Mouse (Mus musculus) hindbrain, embryonic 16.5 days (tissue): ENCODE measurements at regions not wholly inside any gene's neighbourhood (a gene's known extent, or its start where the extent isn't known, plus 50 kb on each side); places are given as distances from the start of the nearest gene placed in this dataset.
A peak's percentile ranks its signal among the peaks of the same experiment; 100 is the strongest.
"Not testable (repeated sequence)": the region's sequence is repeated elsewhere in the genome, so short reads cannot be mapped to it uniquely, and the experiment has no call there.

Source experiments
- ATAC-seq: fragments of 200-750 bp; cut with Nextera tagmentation; 2 replicates; pipeline ENCODE4 v1.8.0; 2017; ENCODE audit warnings: moderate TSS enrichment, moderate library complexity
- H3K27ac ChIP-seq: fragments of 300-500 bp; sonication (generic); 2 replicates; pipeline ENCODE4 v1.5.1; 2014; ENCODE audit warnings: low read depth, mild to moderate bottlenecking, control low read depth, low read length, moderate library complexity
- H3K27me3 ChIP-seq: fragments of 300-500 bp; sonication (generic); replicated peaks from 2 replicates; pipeline ENCODE4 v1.6.1; 2014; ENCODE audit warnings: low read length; ENCODE audit not compliant: control insufficient read depth, insufficient read depth
- H3K36me3 ChIP-seq: fragments of 300-500 bp; sonication (generic); 2 replicates; pipeline ENCODE4 v1.6.1; 2014; ENCODE audit warnings: mild to moderate bottlenecking, low read length, moderate library complexity, mixed read lengths; ENCODE audit not compliant: control insufficient read depth, insufficient read depth
- H3K4me1 ChIP-seq: fragments of 300-500 bp; sonication (generic); 2 replicates; pipeline ENCODE4 v1.6.1; 2014; ENCODE audit warnings: low read depth, low read length; ENCODE audit not compliant: control insufficient read depth, insufficient read depth
- H3K4me2 ChIP-seq: fragments of 300-500 bp; sonication (generic); 2 replicates; pipeline ENCODE4 v1.6.1; 2014; ENCODE audit warnings: mild to moderate bottlenecking, low read length, control low read depth, moderate library complexity
- H3K4me3 ChIP-seq: fragments of 300-500 bp; sonication (generic); 2 replicates; pipeline ENCODE4 v1.5.1; 2014; ENCODE audit warnings: mild to moderate bottlenecking, low read length, control low read depth, moderate library complexity
- H3K9ac ChIP-seq: fragments of 300-500 bp; sonication (generic); 2 replicates; pipeline ENCODE4 v1.6.1; 2014; ENCODE audit warnings: low read depth, mild to moderate bottlenecking, control low read depth, low read length, moderate library complexity
- H3K9me3 ChIP-seq: fragments of 300-500 bp; sonication (generic); 2 replicates; pipeline ENCODE4 v1.6.1; 2014; ENCODE audit warnings: mild to moderate bottlenecking, low read length, moderate library complexity; ENCODE audit not compliant: control insufficient read depth
- WGBS: fragments of 180-500 bp; shearing (Covaris S2); extraction: QIAGEN DNeasy Blood & Tissue Kit; methylation state at CpG from one replicate; pipeline ENCODE4 v1.1.7; 2014; 5-methylcytosine and 5-hydroxymethylcytosine counted together

DNA sequence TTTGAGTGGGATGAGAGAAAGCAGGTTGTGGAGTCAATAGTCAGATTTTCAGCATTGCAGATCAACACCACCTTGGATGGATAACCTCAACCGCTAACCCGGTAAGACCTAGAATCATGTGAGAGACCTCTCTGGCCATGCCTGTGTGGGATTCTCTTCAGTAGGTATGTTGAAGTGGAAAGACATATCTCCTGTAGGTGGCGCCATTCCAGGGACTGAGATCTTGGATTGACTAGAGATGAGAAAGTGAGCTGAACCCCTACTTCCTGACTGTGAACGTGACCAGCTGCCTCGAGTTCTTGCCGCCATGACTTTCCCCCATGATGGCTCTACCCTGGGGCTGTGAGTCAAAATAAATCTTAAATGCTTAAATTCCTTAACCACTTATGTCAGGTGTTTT lies 102.7 kb downstream of the Eva1a start:
- no peaks in the 10 kb centered on the region for H3K36me3 ChIP-seq
- H3K4me2 ChIP-seq, result no peak overlapping the region
- no peaks in the 10 kb centered on the region for H3K4me1 ChIP-seq
- no peaks in the 10 kb centered on the region for H3K27me3 ChIP-seq
- no peaks in the 10 kb centered on the region; the same call in 1 of the 2 replicates for H3K9me3 ChIP-seq
- H3K4me3 ChIP-seq, result no peak overlapping the region
- no peak overlapping the region for H3K27ac ChIP-seq
- WGBS, result 79% methylated on average over 6 of the region's 6 CpGs
- ATAC-seq, result no peak
- H3K9ac ChIP-seq, result no peak overlapping the region

- Histone ChIP-seq H3K27me3 (no peaks in the 10 kb centered on the region), H3K9ac (no peak overlapping the region), H3K9me3 (no peaks in the 10 kb centered on the region; the same call in 1 of the 2 replicates), H3K36me3 (no peaks in the 10 kb centered on the region), H3K4me3 (no peak overlapping the region), H3K4me2 (no peak overlapping the region), H3K27ac (no peak overlapping the region), H3K4me1 (no peaks in the 10 kb centered on the region)
- ATAC-seq, result no peak
- 66% methylated on average over 2 of the region's 2 CpGs for WGBS
Observed at GRCm38 (mm10) chr6:82150051-82150450, 109.2 kb downstream of the Eva1a start.

- Histone ChIP-seq H3K4me3 (no peak overlapping the region), H3K36me3 (no peaks in the 10 kb centered on the region), H3K27ac (no peak overlapping the region), H3K4me1 (no peaks in the 10 kb centered on the region), H3K4me2 (no peak overlapping the region), H3K9ac (no peak overlapping the region), H3K9me3 (no peaks in the 10 kb centered on the region), H3K27me3 (no peaks in the 10 kb centered on the region)
- 45% methylated on average over 5 of the region's 5 CpGs for WGBS
- ATAC-seq, result no peak
Observed at GRCm38 (mm10) chr6:82170349-82171080, 129.7 kb downstream of the Eva1a start.

DNA sequence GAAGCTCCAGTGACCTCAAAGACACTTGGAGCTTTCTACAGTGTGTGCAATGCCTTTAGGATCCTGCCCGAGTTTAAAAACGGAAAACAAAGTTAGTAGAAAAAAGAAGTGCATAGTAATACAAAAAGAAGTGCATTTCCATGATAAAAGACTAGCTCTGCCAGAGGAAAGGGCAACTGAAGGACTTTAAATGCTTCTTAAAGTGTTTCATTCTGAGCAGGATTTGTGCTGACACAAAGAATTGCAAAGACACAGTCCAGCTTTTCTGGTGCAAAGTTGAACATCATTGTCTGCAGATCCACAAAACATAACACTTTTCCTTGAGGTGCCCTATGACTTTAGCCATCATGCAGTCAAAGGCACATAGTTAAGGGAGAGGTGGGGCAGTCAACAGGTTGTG lies 134.1 kb downstream of the Eva1a start:
- 10% methylated on average over 2 of the region's 2 CpGs for WGBS
- Histone ChIP-seq H3K4me2 (no peak overlapping the region), H3K9me3 (no peaks in the 10 kb centered on the region), H3K4me3 (no peak overlapping the region), H3K36me3 (no peaks in the 10 kb centered on the region), H3K9ac (no peak overlapping the region), H3K27ac (no peak overlapping the region), H3K27me3 (no peaks in the 10 kb centered on the region), H3K4me1 (no peaks in the 10 kb centered on the region)
- no peak for ATAC-seq

- no peak for ATAC-seq
Observed at GRCm38 (mm10) chr6:82200130-82200529, 159.3 kb downstream of the Eva1a start.

DNA sequence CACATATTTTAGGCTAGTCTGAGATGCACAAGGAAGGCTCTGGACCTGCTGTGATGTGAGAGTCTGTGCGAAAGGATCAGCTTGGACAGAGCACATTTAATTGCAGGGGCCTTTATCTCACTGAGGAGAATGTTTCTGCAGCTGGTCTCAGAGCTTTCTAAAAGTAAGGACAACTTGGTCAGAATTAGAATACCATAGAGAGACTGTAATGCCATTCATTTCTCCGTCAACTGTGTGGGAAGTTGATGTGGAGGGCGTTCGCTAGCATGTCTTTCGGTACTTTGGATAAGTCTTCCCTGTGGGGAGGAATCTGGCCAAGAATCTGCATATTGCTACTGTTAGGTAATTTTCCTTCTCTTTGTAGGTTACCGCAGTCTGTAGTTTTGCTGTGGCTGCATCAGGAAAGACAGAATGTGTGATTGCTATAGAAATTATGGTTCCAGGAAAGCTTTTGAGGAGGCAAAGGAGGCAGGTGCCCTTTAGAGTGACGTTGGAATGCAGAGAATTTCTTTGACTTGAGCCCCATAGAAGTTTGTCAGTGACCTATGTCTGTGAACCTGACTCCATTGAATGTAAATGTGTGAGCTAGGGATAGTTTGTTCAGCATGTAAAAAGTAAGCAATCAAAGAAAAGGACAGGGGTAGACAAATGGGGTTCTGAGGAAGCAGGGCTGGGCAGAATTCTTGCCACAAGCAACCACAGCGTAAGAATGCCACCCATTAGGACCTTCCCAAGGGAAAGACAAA lies 164.2 kb downstream of the Eva1a start:
- no peak for ATAC-seq
- WGBS, result 78% methylated on average over 8 of the region's 8 CpGs
- H3K9me3 ChIP-seq, result no peaks in the 10 kb centered on the region

More at GRCm38 (mm10) chr6:82200130-82200529, 159.3 kb downstream of the Eva1a start:
- Histone ChIP-seq H3K36me3 (no peaks in the 10 kb centered on the region), H3K9ac (no peak overlapping the region), H3K27me3 (no peaks in the 10 kb centered on the region), H3K9me3 (no peaks in the 10 kb centered on the region), H3K4me1 (no peaks in the 10 kb centered on the region), H3K4me2 (no peak overlapping the region), H3K4me3 (no peak overlapping the region), H3K27ac (no peak overlapping the region)
- 91% methylated on average over 7 of the region's 7 CpGs for WGBS

GRCm38 (mm10) chr6:82237834-82238233 lies 164.3 kb upstream of the Tacr1 start:
- 24% methylated on average over 5 of the region's 5 CpGs for WGBS
- no peaks in the 10 kb centered on the region for H3K9me3 ChIP-seq
- ATAC-seq, result no peak
- H3K4me1 ChIP-seq, result 0 out of 2 replicates have a peak, but pooled peaks cover 3% of the 10 kb centered on the region
- no peak overlapping the region for H3K4me3 ChIP-seq
- H3K9ac ChIP-seq, result no peak overlapping the region
- no peak overlapping the region for H3K27ac ChIP-seq
- no peak overlapping the region for H3K4me2 ChIP-seq
- H3K27me3 ChIP-seq, result no peaks in the 10 kb centered on the region
- no peaks in the 10 kb centered on the region for H3K36me3 ChIP-seq

More for the DNA sequence above, 164.2 kb downstream of the Eva1a start:
- Histone ChIP-seq H3K4me3 (no peak overlapping the region), H3K27me3 (no peaks in the 10 kb centered on the region), H3K4me2 (no peak overlapping the region), H3K9ac (no peak overlapping the region), H3K4me1 (no peaks in the 10 kb centered on the region), H3K27ac (no peak overlapping the region), H3K36me3 (no peaks in the 10 kb centered on the region)

DNA sequence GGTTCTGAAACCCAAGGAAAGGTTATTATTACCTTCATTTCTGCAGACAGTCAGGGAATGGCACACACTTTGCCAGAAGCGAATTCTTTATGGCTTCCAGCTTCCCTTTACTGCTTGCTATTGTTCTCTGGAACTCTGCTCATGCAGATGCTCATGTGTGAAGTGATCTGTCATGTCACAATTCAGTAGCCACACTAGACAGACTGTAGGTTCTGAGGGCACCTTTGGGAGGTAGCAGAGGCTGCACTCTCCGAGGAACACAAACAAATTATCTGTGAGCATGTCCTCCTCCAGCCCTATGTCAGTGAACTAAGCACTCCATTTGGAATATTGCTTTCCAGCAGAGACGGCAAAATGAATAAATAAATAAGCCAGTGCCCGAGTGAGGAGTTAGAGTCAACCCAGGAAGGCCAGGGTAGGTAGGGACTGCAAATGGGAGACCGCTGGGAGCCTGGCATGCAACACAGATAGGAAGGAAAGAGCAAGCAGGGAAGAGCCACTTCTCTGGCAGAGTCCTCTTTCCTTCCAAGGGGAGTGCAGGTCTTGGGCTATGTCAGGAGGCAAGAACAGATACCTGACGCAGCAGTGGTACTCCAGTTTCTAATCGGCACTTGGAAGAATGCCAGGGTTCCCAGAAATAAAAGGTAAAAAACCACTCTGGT lies 161.4 kb upstream of the Tacr1 start:
- ATAC-seq, result peak; percentile 58; the same call in 1 of the 2 replicates
- no peak overlapping the region for H3K4me2 ChIP-seq
- no peaks in the 10 kb centered on the region for H3K36me3 ChIP-seq
- no peak overlapping the region for H3K27ac ChIP-seq
- H3K9me3 ChIP-seq, result no peaks in the 10 kb centered on the region
- no peak overlapping the region for H3K9ac ChIP-seq
- 0 out of 2 replicates have a peak, but pooled peaks cover 3% of the 10 kb centered on the region for H3K4me1 ChIP-seq
- H3K4me3 ChIP-seq, result no peak overlapping the region
- no peaks in the 10 kb centered on the region for H3K27me3 ChIP-seq
- 66% methylated on average over 7 of the region's 7 CpGs for WGBS

DNA sequence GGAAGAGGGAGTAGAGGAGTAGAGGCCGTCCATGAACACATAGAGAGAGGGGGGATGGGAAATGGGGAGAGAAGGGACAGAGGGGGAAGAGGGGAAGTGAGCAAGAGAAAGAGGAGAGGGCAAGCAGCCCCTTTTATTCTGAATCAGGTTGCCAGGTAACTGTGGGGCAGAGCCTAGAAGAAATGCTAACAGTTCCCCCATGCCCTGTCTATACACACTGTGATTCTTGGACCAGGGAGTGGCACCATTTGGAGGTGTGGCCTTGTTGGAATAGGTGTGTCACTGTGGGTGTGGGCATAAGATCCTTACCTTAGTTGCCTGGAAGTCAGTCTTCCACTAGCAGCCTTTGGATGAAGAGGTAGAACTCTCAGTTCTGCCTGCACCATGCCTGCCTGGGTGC lies 154.5 kb upstream of the Tacr1 start:
- H3K4me1 ChIP-seq, H3K4me2 ChIP-seq, H3K27me3 ChIP-seq, H3K4me3 ChIP-seq, H3K36me3 ChIP-seq, H3K27ac ChIP-seq, ATAC-seq, H3K9ac ChIP-seq, H3K9me3 ChIP-seq: not testable (repeated sequence)
- 61% methylated on average over 1 of the region's 1 CpGs for WGBS
